Mouse (Mus musculus) forebrain, postnatal 0 days (tissue): Measurements from ENCODE around the gene Pnpla5. TPM values are rescaled to one million over a fixed set of nuclear protein-coding genes. Genes with fewer than 3 reads are reported as not detected.
"Not testable (repeated sequence)": the region's sequence is repeated elsewhere in the genome, so short reads cannot be mapped to it uniquely, and the experiment has no call there.

Experiments
- ATAC-seq: fragments of 200-750 bp; cut with Nextera tagmentation; 2 replicates; pipeline ENCODE4 v1.8.0; 2017; ENCODE audit warnings: mild to moderate bottlenecking, moderate library complexity
- DNase-seq: peaks from one replicate; pipeline ENCODE4 v3.0.0-alpha.2; 2015
- H3K27ac ChIP-seq: fragments of 300-500 bp; sonication (generic); 2 replicates; pipeline ENCODE4 v1.5.1; 2014; ENCODE audit warnings: low read depth, mild to moderate bottlenecking, antibody characterized with exemption, low read length, moderate library complexity, mixed read lengths
- H3K27me3 ChIP-seq: fragments of 300-500 bp; sonication (generic); 2 replicates; pipeline ENCODE4 v1.6.1; 2014; ENCODE audit warnings: mild to moderate bottlenecking, low read length, mixed read lengths; ENCODE audit not compliant: insufficient read depth
- H3K36me3 ChIP-seq: fragments of 300-500 bp; sonication (generic); 2 replicates; pipeline ENCODE4 v1.6.1; 2014; ENCODE audit warnings: mild to moderate bottlenecking, moderate library complexity; ENCODE audit not compliant: insufficient read depth
- H3K4me1 ChIP-seq: fragments of 300-500 bp; sonication (generic); 2 replicates; pipeline ENCODE4 v1.6.1; 2014; ENCODE audit warnings: antibody characterized with exemption; ENCODE audit not compliant: insufficient read depth
- H3K4me2 ChIP-seq: fragments of 300-500 bp; sonication (generic); 2 replicates; pipeline ENCODE4 v1.6.1; 2014; ENCODE audit warnings: low read depth, mild to moderate bottlenecking, moderate library complexity
- H3K4me3 ChIP-seq: fragments of 300-500 bp; sonication (generic); 2 replicates; pipeline ENCODE4 v1.5.1; 2014; ENCODE audit warnings: low read depth, low read length, mixed read lengths
- H3K9ac ChIP-seq: fragments of 300-500 bp; sonication (generic); 2 replicates; pipeline ENCODE4 v1.6.1; 2014; ENCODE audit warnings: mild to moderate bottlenecking
- H3K9me3 ChIP-seq: fragments of 300-500 bp; sonication (generic); 2 replicates; pipeline ENCODE4 v1.6.1; 2016; ENCODE audit warnings: low read length
- CTCF ChIP-seq: sonication (generic); IDR thresholded peaks from 2 replicates; pipeline ENCODE4 v1.5.1; 2016; ENCODE audit warnings: antibody characterized with exemption, control low read depth, low read depth
- WGBS: fragments of 180-500 bp; shearing (Covaris S2); extraction: QIAGEN DNeasy Blood & Tissue Kit; methylation state at CpG from one replicate; pipeline ENCODE4 v1.1.7; 2014; 5-methylcytosine and 5-hydroxymethylcytosine counted together
- polyA plus RNA-seq: library from polyadenylated mRNA; unstranded; fragments of >200 nt; fragmentation: Nextera tagmentation; extraction: Ambion mirVana; gene quantifications from 2 replicates; pipeline ENCODE4 v1.2.1, GENCODE M21; 2015
- total RNA-seq: library from RNA; depleted of rRNA; stranded (reverse); fragments of >200 nt; gene quantifications from 2 replicates; pipeline ENCODE4 v1.2.3, GENCODE M21; 2014

Pnpla5 gene
- total and polyA plus RNA-seq, 2 experiments from 2014 or later: not detected

DNA sequence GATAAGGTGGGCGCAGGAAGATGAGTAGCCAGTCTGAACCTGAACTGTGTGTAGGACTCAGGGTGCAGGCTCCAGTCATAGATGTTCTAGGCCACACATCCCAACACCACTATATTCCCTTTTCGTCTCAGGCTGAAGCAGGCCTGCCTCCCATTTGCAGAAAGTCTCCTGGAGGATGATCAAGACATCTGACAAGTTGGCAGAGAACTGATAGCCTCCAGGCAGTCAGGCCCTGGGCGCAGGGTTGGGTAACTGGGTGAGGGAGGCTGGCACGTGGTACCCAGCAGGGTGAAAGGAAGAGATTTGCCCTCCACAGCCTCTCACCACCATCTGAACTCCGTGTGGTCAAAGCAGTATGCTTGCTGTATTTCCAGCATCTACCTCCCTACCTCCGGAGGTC is 38.9 kb upstream of the Pnpla5 start:
- no peak for TF ChIP-seq CTCF
- Histone ChIP-seq H3K27me3 (no peaks in the 10 kb centered on the region), H3K9me3 (no peaks in the 10 kb centered on the region), H3K36me3 (no peaks in the 10 kb centered on the region), H3K4me2 (no peak overlapping the region), H3K27ac (no peak overlapping the region), H3K9ac (no peak overlapping the region), H3K4me3 (no peak overlapping the region), H3K4me1 (peaks cover 2% of the 10 kb centered on the region; the same call in 1 of the 2 replicates)
- ATAC-seq: no peak
- 72% methylated on average over 6 of the region's 6 CpGs for WGBS
- no peak for DNase-seq

DNA sequence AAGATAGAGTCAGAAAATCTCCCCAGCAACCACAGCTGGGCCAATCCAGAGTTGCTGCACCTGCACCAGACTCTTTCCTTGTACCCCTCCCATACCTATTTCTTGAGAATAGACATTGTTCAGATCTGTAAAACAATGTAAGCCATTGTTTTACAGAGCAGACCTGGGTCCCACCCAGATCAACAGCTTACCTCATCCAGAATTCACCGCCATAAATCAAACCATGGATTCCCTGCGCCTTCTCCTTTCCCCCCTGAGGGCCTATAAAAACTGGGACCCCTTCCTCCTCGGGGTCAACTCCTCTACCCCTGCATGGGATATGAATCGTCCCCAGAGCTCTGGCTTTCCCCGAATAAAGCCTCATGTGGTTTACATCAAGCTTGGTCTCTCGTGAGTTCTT is 34.6 kb upstream of the Pnpla5 start:
- H3K4me1 ChIP-seq, H3K4me2 ChIP-seq, H3K9me3 ChIP-seq, H3K9ac ChIP-seq, H3K27me3 ChIP-seq, DNase-seq, H3K27ac ChIP-seq, H3K4me3 ChIP-seq, ATAC-seq, H3K36me3 ChIP-seq: not testable (repeated sequence)
- 91% methylated on average over 6 of the region's 6 CpGs for WGBS

DNA sequence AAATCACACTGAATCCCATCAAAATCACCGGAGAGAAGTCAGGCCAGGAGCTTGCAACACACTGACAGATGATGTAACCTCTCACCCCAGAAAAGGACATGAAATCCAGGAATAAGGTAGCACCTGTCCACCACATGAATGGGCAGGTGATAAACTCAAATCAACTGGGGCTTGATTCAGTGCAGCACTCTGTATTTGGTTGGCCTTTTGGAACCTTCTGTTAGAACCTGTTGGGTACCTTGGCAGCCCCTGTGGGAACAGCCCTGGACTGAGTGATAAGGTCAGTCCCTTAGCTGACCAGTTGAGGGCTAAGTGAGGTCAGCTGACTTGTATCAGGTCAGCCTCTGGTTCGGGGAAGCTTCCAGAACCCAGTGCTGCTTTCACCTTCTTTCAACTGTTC is 33.2 kb upstream of the Pnpla5 start:
- no peaks in the 10 kb centered on the region for H3K4me1 ChIP-seq
- WGBS: 92% methylated on average over 2 of the region's 2 CpGs
- no peaks in the 10 kb centered on the region for H3K27me3 ChIP-seq
- no peaks in the 10 kb centered on the region for H3K36me3 ChIP-seq
- ATAC-seq (no peak), DNase-seq (no peak)
- TF ChIP-seq CTCF: no peak
- no peak overlapping the region for H3K27ac ChIP-seq
- H3K9ac ChIP-seq: no peak overlapping the region
- H3K4me2 ChIP-seq: no peak overlapping the region
- no peaks in the 10 kb centered on the region for H3K9me3 ChIP-seq
- H3K4me3 ChIP-seq: no peak overlapping the region

DNA sequence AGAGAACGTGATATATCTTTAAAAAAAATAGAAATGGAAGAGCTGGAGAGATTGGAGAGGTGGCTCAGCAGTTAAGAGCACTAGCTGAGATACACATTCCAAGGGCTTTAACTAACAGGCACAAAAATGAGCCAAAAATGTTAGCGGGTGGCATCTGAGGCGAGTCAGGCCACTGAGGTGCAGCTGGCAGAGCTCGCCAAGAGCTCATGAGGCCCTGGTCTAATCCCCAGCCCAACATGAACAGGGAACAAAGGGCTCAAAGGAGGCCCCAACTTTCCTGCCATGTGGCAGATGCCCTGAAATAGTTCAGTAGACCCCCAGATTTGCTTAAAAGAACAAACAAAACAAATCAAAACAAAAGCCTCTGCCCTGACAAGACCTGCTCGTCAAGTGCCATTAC is 18.0 kb upstream of the Pnpla5 start:
- Histone ChIP-seq H3K4me3 (no peak overlapping the region), H3K27me3 (no peaks in the 10 kb centered on the region), H3K4me2 (no peak overlapping the region), H3K9me3 (no peaks in the 10 kb centered on the region), H3K27ac (no peak overlapping the region), H3K36me3 (no peaks in the 10 kb centered on the region), H3K4me1 (no peaks in the 10 kb centered on the region), H3K9ac (no peak overlapping the region)
- WGBS: 37% methylated on average over 5 of the region's 5 CpGs
- no peak for DNase-seq
- ATAC-seq: no peak
- TF ChIP-seq CTCF: no peak

GRCm38 (mm10) chr15:84140109-84140508 is 17.1 kb upstream of the Pnpla5 start:
- Histone ChIP-seq H3K27me3 (no peaks in the 10 kb centered on the region), H3K4me3 (no peak overlapping the region), H3K36me3 (no peaks in the 10 kb centered on the region), H3K4me2 (no peak overlapping the region), H3K4me1 (no peaks in the 10 kb centered on the region), H3K27ac (no peak overlapping the region), H3K9ac (no peak overlapping the region), H3K9me3 (no peaks in the 10 kb centered on the region)
- TF ChIP-seq CTCF: no peak
- WGBS: 46% methylated on average over 3 of the region's 3 CpGs
- DNase-seq (no peak), ATAC-seq (no peak)

DNA sequence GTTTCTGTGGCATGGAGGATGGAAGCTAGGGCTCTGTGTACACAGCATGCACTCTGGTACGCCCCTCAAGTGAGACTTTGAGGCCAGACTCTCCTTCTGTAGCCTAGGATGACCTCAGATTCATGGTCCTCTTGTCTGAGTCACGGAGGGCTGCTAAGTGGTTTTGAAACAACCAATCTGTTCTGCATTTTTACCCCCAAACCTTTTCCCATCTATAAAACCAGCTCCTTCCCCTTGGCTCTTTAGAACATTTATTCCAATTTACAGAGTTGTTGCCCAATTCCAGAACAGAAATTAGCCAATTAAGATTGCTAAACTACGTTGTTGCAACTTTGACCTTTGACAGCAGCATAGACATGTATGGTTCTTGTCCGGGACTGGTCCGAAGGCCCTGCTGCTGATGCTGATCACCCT is 16.6 kb upstream of the Pnpla5 start:
- DNase-seq (no peak), ATAC-seq (no peak)
- no peak overlapping the region for H3K27ac ChIP-seq
- H3K27me3 ChIP-seq: no peaks in the 10 kb centered on the region
- H3K4me2 ChIP-seq: no peak overlapping the region
- no peaks in the 10 kb centered on the region for H3K9me3 ChIP-seq
- no peak overlapping the region for H3K9ac ChIP-seq
- no peak overlapping the region for H3K4me3 ChIP-seq
- H3K36me3 ChIP-seq: no peaks in the 10 kb centered on the region
- TF ChIP-seq CTCF: no peak
- WGBS: 85% methylated on average over 5 of the region's 5 CpGs
- no peaks in the 10 kb centered on the region for H3K4me1 ChIP-seq

DNA sequence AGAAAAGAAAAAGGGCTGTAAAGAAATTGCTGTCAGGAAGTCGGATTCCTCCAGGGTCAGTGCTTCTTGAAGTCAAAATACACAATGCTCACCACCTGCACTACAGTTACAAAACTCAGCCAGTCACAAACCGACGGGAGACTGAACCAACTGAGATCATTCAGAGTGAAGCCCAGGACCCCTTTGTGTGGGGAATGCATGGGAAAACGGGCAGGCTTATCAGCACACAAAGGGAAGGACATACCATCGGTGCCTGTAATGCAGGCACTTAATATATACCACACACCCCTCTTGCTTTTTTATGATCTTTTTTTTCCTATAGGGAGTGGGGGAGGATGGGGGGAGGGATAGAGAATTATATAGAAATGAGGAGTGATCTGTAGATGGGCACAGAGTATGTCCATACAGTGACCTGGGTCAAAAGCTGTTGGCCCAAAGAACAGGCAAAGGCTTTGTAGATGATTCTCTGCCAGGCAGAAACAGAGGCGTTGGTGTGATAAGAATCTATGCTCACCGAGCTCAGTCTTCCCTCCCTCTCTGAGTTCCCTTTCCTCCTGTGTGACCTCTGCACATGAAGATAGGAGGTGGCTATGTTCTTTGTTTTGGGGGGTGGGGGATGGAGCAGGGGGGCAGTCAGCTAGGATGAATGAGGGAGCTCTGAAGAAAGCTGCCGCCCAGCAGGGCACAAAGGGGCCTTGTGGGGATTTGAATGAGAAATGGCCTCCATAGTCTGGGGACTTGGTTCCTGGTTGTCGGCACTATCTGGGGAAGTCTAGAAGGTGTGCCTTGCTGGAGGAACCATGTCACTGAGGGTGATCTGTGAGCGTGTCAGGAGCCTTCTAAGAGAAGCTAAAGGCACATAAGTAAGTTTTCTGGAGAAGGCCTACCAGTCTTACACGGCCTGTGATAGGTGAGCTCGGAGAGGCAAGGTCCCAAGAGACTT is 13.8 kb upstream of the Pnpla5 start:
- Histone ChIP-seq H3K4me1 (no peaks in the 10 kb centered on the region), H3K4me2 (no peak overlapping the region), H3K27ac (no peak overlapping the region), H3K9ac (no peak overlapping the region), H3K27me3 (no peaks in the 10 kb centered on the region), H3K36me3 (no peaks in the 10 kb centered on the region), H3K9me3 (no peaks in the 10 kb centered on the region), H3K4me3 (no peak overlapping the region)
- 21% methylated on average over 12 of the region's 12 CpGs for WGBS
- TF ChIP-seq CTCF: no peak
- no peak for ATAC-seq
- DNase-seq: no peak
